Mouse (Mus musculus) ES-Bruce4 (cell line): ENCODE measurements around the gene Pfkfb4.

Experiments used
- CTCF ChIP-seq: IDR thresholded peaks from one replicate; pipeline ENCODE4 v1.8.1; 2011; ENCODE audit warnings: low read depth, low read length
- EP300 ChIP-seq: IDR thresholded peaks from 2 replicates; pipeline ENCODE4 v1.6.1; 2011; ENCODE audit warnings: low read depth, low read length; ENCODE audit not compliant: insufficient read depth
- POLR2A ChIP-seq: IDR thresholded peaks from one replicate; pipeline ENCODE4 v1.8.1; 2011; ENCODE audit warnings: low read length; ENCODE audit not compliant: insufficient read depth

DNA sequence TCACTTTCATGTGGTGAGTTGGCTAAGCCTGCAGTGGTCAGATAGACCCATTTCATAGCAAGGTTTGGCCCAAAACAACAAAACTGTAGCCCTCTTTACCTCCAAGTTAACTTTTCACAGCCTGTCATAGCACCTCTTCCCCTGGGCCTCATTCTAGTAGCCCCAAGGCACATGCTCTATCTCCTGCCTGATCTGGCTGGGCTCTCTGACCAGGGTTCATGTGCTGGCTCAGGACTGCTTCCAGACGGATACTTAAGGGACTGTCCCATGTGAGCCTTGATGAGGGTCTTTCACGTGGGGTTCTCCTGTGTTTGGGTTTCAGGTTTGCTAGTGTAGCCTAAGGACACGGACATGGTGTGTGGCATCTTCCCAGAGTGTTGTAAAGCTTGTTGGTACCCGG lies 48.1 kb downstream of the Pfkfb4 start:
- TF ChIP-seq CTCF = no peak
- no peak for TF ChIP-seq POLR2A
- no peak for TF ChIP-seq EP300
